Mouse (Mus musculus): ENCODE data around the gene Atg13. TPM values are rescaled to one million over a fixed set of nuclear protein-coding genes. Genes with fewer than 3 reads are reported as not detected.
A peak's percentile ranks its signal among the peaks of the same experiment; 100 is the strongest.

Atg13 gene
- total RNA-seq, 2 experiments from 2014 or later, result 87.6 to 88.1 TPM

GRCm38 (mm10) chr2:91699225-91699624 lies 11.2 kb downstream of the Atg13 start:
- no peak for DNase-seq (ENCODE audit: low spot score in 2 of 2)
- intact Hi-C loops (cut with DNase I), result no loop called here

- intact Hi-C loops (cut with DNase I), result no loop called here
Observed at GRCm38 (mm10) chr2:91696225-91696590, 14.2 kb downstream of the Atg13 start.

GRCm38 (mm10) chr2:91695436-91696224 lies 14.7 kb downstream of the Atg13 start:
- DNase-seq (ENCODE audit: low spot score in 2 of 2), result no peak
- intact Hi-C loops (cut with DNase I), result no loop called here

More at GRCm38 (mm10) chr2:91696225-91696590, 14.2 kb downstream of the Atg13 start:
- no peak for DNase-seq (ENCODE audit: low spot score in 2 of 2)

GRCm38 (mm10) chr2:91689452-91689851 lies 20.9 kb downstream of the Atg13 start:
- no peak for DNase-seq (ENCODE audit: low spot score in 2 of 2)
- intact Hi-C loops (cut with DNase I), result no loop called here

GRCm38 (mm10) chr2:91683919-91684318 lies 26.5 kb downstream of the Atg13 start:
- no peak for DNase-seq (ENCODE audit: low spot score in 2 of 2)
- intact Hi-C loops (cut with DNase I), result no loop called here

- no peak for DNase-seq (ENCODE audit: low spot score in 2 of 2)
- intact Hi-C loops (cut with DNase I), result no loop called here
Observed at GRCm38 (mm10) chr2:91682850-91683249, 27.5 kb downstream of the Atg13 start.

- intact Hi-C loops (cut with DNase I), result no loop called here
- DNase-seq (ENCODE audit: low spot score in 2 of 2), result no peak
Observed at GRCm38 (mm10) chr2:91676961-91677360, 33.4 kb downstream of the Atg13 start.

GRCm38 (mm10) chr2:91676420-91676819 lies 34.0 kb downstream of the Atg13 start:
- DNase-seq (ENCODE audit: low spot score in 2 of 2), result no peak
- intact Hi-C loops (cut with DNase I), result no loop called here

- DNase-seq (ENCODE audit: low spot score in 2 of 2), result peak in 1 of 2 experiments; percentile 45
- intact Hi-C loops (cut with DNase I), result no loop called here
Observed at GRCm38 (mm10) chr2:91674895-91675294, 35.5 kb downstream of the Atg13 start.

GRCm38 (mm10) chr2:91673587-91673986 lies 36.8 kb downstream of the Atg13 start:
- DNase-seq (ENCODE audit: low spot score in 2 of 2), result no peak

GRCm38 (mm10) chr2:91670038-91670437 lies 40.3 kb downstream of the Atg13 start:
- no peak for DNase-seq (ENCODE audit: low spot score in 2 of 2)
- intact Hi-C loops (cut with DNase I), result no loop called here

More at GRCm38 (mm10) chr2:91673587-91673986, 36.8 kb downstream of the Atg13 start:
- intact Hi-C loops (cut with DNase I), result no loop called here

- intact Hi-C loops (cut with DNase I), result no loop called here
- no peak for DNase-seq (ENCODE audit: low spot score in 2 of 2)
Observed at GRCm38 (mm10) chr2:91669326-91669725, 41.0 kb downstream of the Atg13 start.

GRCm38 (mm10) chr2:91667747-91668146 lies 42.6 kb downstream of the Atg13 start:
- intact Hi-C loops (cut with DNase I), result no loop called here
- DNase-seq (ENCODE audit: low spot score in 2 of 2), result no peak

GRCm38 (mm10) chr2:91666386-91666910 lies 43.9 kb downstream of the Atg13 start:
- intact Hi-C loops (cut with DNase I), result no loop called here
- DNase-seq (ENCODE audit: low spot score in 2 of 2), result no peak

- no peak for DNase-seq (ENCODE audit: low spot score in 2 of 2)
- intact Hi-C loops (cut with DNase I), result no loop called here
Observed at GRCm38 (mm10) chr2:91664780-91665179, 45.6 kb downstream of the Atg13 start.

- DNase-seq (ENCODE audit: low spot score in 2 of 2), result no peak
- intact Hi-C loops (cut with DNase I), result no loop called here
Observed at GRCm38 (mm10) chr2:91660981-91661380, 49.4 kb downstream of the Atg13 start.

- intact Hi-C loops (cut with DNase I), result no loop called here
Observed at GRCm38 (mm10) chr2:91659657-91660056, 50.7 kb downstream of the Atg13 start.

GRCm38 (mm10) chr2:91656774-91657173 lies 53.6 kb downstream of the Atg13 start:
- intact Hi-C loops (cut with DNase I), result no loop called here
- DNase-seq (ENCODE audit: low spot score in 2 of 2), result no peak

More at GRCm38 (mm10) chr2:91659657-91660056, 50.7 kb downstream of the Atg13 start:
- DNase-seq (ENCODE audit: low spot score in 2 of 2), result no peak

- intact Hi-C loops (cut with DNase I), result no loop called here
Observed at GRCm38 (mm10) chr2:91655827-91656226, 54.5 kb downstream of the Atg13 start.

GRCm38 (mm10) chr2:91655388-91655787 lies 55.0 kb downstream of the Atg13 start:
- DNase-seq (ENCODE audit: low spot score in 2 of 2), result no peak
- intact Hi-C loops (cut with DNase I), result no loop called here

More at GRCm38 (mm10) chr2:91655827-91656226, 54.5 kb downstream of the Atg13 start:
- DNase-seq (ENCODE audit: low spot score in 2 of 2), result no peak

GRCm38 (mm10) chr2:91652863-91653262 lies 57.5 kb downstream of the Atg13 start:
- DNase-seq (ENCODE audit: low spot score in 2 of 2), result peak; percentile 45 to 51
- intact Hi-C loops (cut with DNase I), result loop anchor here (5.0 kb wide), 1 partner anchor 59 kb away; the partner anchor contains the start of genes Atg13 and Harbi1
